Mouse (Mus musculus) common myeloid progenitor, adult 5-6 weeks (primary cell): Measurements from ENCODE around the gene Pfkm. TPM values are rescaled to one million over a fixed set of nuclear protein-coding genes. Genes with fewer than 3 reads are reported as not detected.

Experiments
- ATAC-seq: replicated peaks from 2 replicates; pipeline ENCODE4 v1.8.0; 2016; ENCODE audit warnings: low read depth, mild to moderate bottlenecking, moderate TSS enrichment, inconsistent platforms; ENCODE audit not compliant: poor library complexity, severe bottlenecking
- total RNA-seq: library from RNA; stranded (forward); fragments of 200-1000, 187-1606 nt; gene quantifications from 2 replicates; pipeline ENCODE4 v1.2.3, GENCODE M21; 2017

Gene Pfkm
- 33.3 and 42.2 TPM in 2 replicates for total RNA-seq

DNA sequence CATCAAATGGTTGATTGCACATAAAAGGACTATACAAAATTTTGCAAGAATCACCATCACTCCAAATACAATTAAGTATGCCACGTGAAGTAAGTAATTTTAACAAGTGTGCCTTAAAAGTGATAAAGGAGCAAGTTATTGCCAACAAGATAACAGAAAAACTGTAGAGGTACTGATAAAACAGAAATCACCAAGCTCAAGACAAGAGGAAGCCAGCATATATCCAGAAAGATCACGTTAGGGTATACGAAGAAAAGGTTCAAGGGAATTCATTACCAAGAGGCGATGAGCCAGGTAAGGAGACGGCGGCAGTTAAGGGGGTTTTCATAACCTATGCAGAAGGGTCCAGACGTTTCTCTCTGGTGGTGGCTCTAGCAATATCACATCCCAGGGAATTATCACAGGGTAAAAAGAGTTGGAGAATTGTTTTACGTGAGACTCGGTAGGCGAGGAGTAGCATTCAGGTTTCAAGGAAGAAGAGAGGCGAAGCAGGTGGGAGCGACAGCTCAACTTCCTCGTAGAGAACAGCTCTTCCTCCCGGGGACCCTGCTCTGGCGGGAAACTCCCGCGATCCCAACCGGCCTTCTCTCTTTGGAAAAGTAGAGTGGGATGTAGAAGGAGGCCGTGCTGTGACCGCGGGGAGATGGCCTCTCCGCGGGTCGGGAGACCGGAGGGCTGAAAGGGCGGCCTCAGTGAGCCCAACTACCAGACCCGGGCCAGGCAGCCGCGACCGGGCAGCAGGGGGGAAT lies at the start of gene Pfkm:
Gene Pfkm, plus strand, starts transcription at position 218 of the 749 bp plus-strand sequence.
- ATAC-seq, result 0 out of 2 replicates have a peak, but pooled peaks have one; percentile 2

DNA sequence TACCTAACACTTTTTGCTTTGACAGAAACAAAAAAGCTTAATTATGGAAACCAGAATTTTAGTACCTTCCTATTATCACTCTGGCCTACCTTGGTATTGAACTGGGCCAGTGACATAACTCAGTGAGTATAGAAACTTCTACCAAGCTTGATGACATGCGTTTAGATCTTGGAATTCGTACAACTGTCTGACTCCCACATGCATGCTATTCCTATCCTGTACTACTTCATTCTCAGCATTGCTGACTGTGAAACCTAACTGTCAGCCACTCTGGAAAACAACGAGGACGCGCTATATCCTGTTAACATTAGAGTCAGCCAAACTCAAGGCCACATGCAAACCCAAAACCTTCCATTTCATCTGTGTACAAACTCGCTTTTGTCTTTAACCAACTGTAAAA lies 48.4 kb upstream of the Pfkm start:
- no peak for ATAC-seq

- no peak for ATAC-seq
Measured at GRCm38 (mm10) chr15:98044387-98044786, 48.0 kb upstream of the Pfkm start.

DNA sequence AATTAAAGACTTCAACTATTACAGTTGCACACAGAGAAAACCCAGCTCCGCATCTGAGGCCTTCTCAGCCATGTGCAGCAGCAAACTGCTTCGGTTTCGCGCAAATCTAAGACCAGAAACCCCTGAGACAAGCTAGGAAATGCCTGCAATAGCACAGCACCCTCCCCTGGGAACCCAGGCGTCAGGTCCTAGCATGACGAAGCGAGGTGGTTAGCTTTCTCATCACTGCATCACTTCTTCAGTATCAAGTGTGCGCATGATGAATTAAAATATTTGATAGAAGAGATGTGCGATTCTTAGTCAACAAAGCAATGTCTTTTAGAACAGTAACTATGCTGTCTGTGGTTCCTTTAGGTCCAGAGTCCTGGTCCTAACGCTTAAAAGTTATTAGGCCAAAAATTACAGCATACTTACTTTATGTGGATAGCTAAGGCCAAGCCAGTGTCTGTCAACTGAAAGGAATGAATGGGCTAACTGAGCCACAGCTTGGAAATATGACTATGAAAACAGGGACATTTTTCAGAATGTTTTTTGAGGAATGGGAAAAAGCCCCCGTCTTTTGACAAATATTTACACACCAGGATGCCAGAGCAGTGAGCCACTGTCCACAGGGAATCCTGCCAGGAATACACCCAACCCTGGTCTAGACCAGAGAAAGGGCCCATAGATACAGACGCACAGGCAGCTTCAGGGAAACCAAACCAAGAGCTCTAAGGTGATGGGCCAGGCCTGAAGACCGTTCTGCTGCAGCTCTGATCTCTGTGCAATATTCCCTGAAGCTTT lies 43.3 kb upstream of the Pfkm start:
- no peak for ATAC-seq

GRCm38 (mm10) chr15:98051685-98052084 lies 40.7 kb upstream of the Pfkm start:
- ATAC-seq, result no peak

DNA sequence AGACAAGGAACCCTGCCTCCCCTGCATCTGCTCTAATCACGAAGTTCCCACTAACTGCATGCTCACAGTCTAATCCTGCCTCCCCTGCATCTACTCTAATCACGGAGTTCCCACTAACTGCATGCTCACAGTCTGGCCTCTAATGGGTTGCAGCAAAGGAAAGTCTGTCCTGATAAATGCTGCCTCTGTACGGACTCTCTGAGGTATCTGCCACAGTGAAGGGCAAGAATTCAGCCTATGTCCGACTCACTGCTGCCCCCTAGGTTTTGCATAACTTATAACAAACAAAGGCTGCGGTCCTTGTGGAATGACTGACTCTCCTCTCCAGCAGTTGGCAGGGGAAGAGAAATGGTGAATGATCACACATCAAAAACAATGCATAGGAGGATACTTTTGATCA lies 37.1 kb upstream of the Pfkm start:
- ATAC-seq, result no peak

DNA sequence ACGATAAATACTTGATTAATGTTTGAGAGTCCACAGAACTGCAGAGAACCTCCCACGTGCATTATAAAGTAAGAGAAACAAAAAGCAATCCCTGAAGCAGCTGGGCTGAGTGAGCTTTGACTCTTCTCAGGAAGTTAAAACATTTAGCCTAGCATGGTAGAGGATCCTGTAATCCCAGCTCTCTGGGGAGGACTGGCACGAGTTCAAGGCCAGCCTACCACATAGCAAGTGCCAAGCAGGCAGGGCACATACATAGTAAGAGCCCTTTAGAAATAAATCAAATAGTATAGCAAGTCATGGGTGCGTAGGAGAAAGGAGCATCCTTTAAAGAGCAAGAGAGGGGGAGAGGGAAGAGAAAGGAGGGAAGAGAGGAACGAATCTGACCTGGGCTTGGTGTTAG lies 26.5 kb upstream of the Pfkm start:
- no peak for ATAC-seq

GRCm38 (mm10) chr15:98066602-98067001 lies 25.8 kb upstream of the Pfkm start:
- no peak for ATAC-seq

- ATAC-seq, result no peak
Measured at GRCm38 (mm10) chr15:98067492-98067891, 24.9 kb upstream of the Pfkm start.

DNA sequence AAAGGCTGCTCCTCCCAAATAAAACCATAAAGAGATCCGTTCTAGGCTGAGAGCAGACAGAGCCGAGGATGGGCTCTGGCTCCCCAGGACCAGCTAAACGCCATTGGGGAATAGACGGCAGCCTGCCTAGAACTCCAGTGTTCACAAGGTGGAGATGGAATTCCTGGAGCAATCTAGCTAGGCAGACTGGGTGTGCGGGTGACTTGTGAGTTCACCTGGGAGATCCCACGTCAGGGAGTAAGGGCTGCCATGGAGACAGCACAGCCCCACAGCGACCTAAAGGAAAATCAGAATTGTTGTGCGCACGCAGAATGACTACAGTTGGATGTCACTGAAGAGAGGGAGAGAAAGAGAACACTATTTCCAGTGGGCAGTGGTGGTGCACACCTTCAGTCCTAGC lies 23.9 kb upstream of the Pfkm start:
- ATAC-seq, result no peak

DNA sequence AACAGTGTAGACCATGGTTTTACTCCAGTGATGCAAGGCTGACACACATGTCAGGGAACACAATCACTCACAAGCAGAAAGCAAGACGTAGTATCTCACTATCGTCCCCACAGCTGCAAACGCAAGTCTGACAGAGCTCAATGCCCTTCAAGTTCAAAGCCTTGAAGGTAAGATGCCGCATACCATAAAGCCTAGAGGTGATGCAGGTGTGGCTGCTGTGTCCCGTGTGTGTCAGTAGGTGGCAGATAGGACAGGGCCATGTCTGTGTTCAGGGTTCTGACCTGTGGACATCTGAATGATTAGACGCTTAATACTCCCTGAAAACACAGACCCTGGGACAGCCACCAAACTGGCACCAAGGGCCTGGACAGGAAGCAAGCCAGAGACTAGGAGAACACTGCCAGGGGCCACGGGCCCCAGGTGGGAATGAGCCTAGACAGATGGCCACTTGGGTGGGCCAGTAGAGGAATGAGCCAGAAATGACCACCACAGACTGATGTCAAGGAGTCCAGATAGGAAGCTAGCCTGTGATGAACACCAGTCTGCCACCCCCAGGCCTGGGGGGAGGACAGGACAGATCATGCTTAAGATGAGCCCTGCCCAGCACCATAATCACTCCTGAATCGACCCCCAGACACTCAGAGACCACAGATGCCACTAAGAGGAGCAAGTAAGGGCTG lies 22.7 kb upstream of the Pfkm start:
- ATAC-seq, result no peak

- no peak for ATAC-seq
Measured at GRCm38 (mm10) chr15:98070376-98070775, 22.0 kb upstream of the Pfkm start.

DNA sequence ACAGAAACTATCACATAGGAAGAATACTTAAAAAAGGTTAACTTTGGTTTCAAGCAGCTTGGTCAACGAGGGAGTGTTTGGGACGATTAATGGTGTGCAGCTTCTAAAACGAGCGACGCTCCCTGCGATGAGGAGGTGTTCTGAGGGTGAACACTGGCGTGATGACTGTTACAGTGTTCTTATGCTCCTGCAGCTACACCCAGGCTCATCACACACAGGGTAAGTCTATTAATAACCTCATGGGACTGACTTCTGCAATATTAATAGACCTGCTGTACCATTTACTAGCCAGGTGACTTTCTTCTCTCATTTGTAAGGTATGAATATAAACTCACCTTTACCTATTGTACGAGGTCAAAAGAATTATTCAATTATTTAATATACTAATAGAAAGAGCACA lies 17.9 kb upstream of the Pfkm start:
- ATAC-seq, result no peak

- no peak for ATAC-seq
Measured at GRCm38 (mm10) chr15:98075034-98075433, 17.4 kb upstream of the Pfkm start.

DNA sequence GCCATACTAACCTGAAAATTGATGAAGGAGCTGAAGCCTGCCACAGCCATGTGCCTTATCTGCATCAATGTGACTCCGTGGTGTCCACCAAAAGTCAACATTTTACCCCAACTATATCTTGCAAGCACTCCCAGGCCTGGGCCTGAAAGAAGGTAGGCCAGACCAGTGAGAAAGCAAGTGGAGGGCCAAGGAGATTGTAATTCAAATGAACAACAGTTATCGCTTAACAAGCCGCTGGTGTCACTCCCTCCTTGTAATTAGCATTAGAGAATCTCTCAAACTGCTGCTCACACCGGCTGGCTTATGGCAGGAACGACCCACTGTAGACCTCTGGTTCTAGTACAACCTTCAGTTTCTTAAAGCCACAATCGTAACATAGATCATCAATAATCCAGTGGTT lies 15.5 kb upstream of the Pfkm start:
- ATAC-seq, result no peak

DNA sequence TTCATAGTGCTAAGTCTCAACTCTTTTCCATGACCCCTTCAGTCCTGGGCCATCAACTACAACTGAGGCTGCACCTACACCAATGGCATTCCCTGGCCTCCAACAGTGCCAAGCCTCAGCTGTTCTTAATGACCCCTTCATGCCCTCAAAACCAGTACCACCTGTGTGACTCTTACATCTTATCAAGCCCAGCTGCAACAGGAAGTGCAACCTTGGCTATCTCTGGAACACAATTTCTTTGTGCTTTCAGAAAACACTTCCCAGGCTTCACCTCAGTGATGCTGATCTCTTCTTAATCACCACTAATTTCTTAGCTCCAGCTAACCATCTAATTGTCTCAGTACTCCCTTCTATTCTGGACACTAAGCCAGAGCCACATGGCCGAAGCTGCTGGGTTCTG lies 3.5 kb upstream of the Pfkm start:
- ATAC-seq, result no peak

DNA sequence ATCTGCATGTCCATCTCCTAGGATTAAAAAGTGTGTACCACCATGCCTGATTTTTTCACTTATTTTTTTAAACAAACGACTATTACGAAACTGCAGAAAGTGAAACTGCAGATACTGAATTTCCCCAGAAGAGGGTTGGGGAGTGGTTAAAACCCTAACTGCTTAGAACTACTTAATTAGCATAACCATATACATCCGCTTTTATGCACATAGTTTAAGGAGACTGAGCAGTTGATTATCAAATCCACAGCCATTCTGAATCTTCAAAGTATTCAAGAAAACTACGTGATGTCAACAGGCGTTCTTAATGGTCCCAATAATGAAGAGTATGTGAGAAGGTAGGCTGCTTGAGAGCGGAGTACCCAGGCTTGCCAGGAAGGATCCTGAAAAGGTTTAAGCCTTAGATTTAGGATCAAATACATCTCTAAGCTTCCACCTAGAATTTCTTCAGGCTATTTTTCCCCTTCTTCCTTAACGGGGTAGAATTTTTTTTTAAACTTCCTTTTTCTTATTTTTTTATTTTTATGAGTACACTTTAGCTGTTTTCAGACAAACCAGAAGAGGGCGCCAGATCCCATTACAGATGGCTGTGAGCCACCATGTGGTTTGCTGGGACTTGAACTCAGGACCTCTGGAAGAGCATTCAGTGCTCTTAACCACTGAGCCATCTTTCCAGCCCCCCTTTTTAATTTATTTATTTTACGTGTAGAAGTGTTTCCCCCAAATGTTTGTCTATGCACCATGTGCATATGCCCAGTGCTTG lies 2.8 kb upstream of the Pfkm start:
- ATAC-seq, result peak; percentile 67

GRCm38 (mm10) chr15:98091841-98092240 lies 548 bp upstream of the Pfkm start:
- no peak for ATAC-seq

GRCm38 (mm10) chr15:98093121-98094011 lies 977 bp downstream of the Pfkm start, which contains the start of gene Senp1:
Gene Senp1, minus strand, starts transcription at chr15:98093744.
- ATAC-seq, result peak; percentile 85
